Mouse (Mus musculus): Measurements from ENCODE around the gene Olfr329-ps. TPM values are rescaled to one million over a fixed set of nuclear protein-coding genes. Genes with fewer than 3 reads are reported as not detected.
"Not testable (repeated sequence)": the region's sequence is repeated elsewhere in the genome, so short reads cannot be mapped to it uniquely, and the experiment has no call there.

Gene Olfr329-ps
- total RNA-seq (2021) = not detected

- no peak for DNase-seq
These were observed at the start of gene Olfr329-ps for GRCm38 (mm10) chr11:58546322-58546721. Olfr329-ps (minus strand) TSS chr11:58546422.

GRCm38 (mm10) chr11:58594814-58595213, 48.6 kb upstream of the Olfr329-ps start, which contains the start of gene Olfr324:
Olfr324 (plus strand) TSS chr11:58595114.
- DNase-seq = no peak

- DNase-seq = no peak
These were observed 42.5 kb upstream of the Olfr329-ps start for GRCm38 (mm10) chr11:58588620-58589250.

- peak; percentile 71 for DNase-seq
These were observed 41.7 kb upstream of the Olfr329-ps start for GRCm38 (mm10) chr11:58587898-58588348.

- no peak for DNase-seq
These were observed 32.4 kb upstream of the Olfr329-ps start for GRCm38 (mm10) chr11:58578636-58579035.

GRCm38 (mm10) chr11:58577430-58577829, 31.2 kb upstream of the Olfr329-ps start, which contains the start of gene Olfr325:
Olfr325 (plus strand) TSS chr11:58577730.
- DNase-seq = no peak

GRCm38 (mm10) chr11:58570405-58570804, 24.2 kb upstream of the Olfr329-ps start, which contains the start of gene Olfr224:
Olfr224 (minus strand) TSS chr11:58570553.
- DNase-seq = peak; percentile 55

GRCm38 (mm10) chr11:58555536-58555935, 9.3 kb upstream of the Olfr329-ps start, which contains the start of gene Olfr328:
Olfr328 (minus strand) TSS chr11:58555636.
- no peak for DNase-seq

GRCm38 (mm10) chr11:58534736-58535135, 11.5 kb downstream of the Olfr329-ps start, which contains the start of gene Olfr330:
Olfr330 (minus strand) TSS chr11:58534836.
- not testable (repeated sequence) for DNase-seq

- peak; percentile 24 for DNase-seq
These were observed 26.5 kb downstream of the Olfr329-ps start for GRCm38 (mm10) chr11:58519756-58520155.

GRCm38 (mm10) chr11:58518916-58519315, 27.3 kb downstream of the Olfr329-ps start:
- DNase-seq = peak; percentile 70

GRCm38 (mm10) chr11:58509058-58509457, 37.2 kb downstream of the Olfr329-ps start:
- not testable (repeated sequence) for DNase-seq

GRCm38 (mm10) chr11:58502472-58502871, 43.8 kb downstream of the Olfr329-ps start, which contains the start of gene Olfr331:
Olfr331 (minus strand) TSS chr11:58502572.
- DNase-seq = not testable (repeated sequence)

GRCm38 (mm10) chr11:58499290-58499689, 46.9 kb downstream of the Olfr329-ps start:
- DNase-seq = no peak

GRCm38 (mm10) chr11:58498761-58499160, 47.5 kb downstream of the Olfr329-ps start:
- DNase-seq = peak; percentile 22

GRCm38 (mm10) chr11:58492455-58492854, 53.8 kb downstream of the Olfr329-ps start, which contains the start of gene Olfr332:
Olfr332 (minus strand) TSS chr11:58492555.
- DNase-seq = no peak

Other genes starting within 250 kb of the Olfr329-ps start
- 1 to 10 TPM; 4.2 to 6.6 TPM for gene Zfp692, start 239.4 kb downstream of the Olfr329-ps start, total RNA-seq (2021)
- gene Zfp672, start 216.1 kb downstream of the Olfr329-ps start, total RNA-seq (2021) = 10 to 100 TPM; 37.5 to 44.2 TPM
- 10 to 100 TPM; 38.5 to 51.5 TPM for gene Sh3bp5l, start 215.7 kb downstream of the Olfr329-ps start, total RNA-seq (2021)
- gene Lypd8, start 167.4 kb downstream of the Olfr329-ps start, total RNA-seq (2021) = not detected
- gene 1810065E05Rik, start 125.3 kb downstream of the Olfr329-ps start, total RNA-seq (2021) = not detected
- not detected for gene Gm12253, start 113.9 kb downstream of the Olfr329-ps start, total RNA-seq (2021)
- gene Lypd9, start 93.5 kb downstream of the Olfr329-ps start, total RNA-seq (2021) = not detected
- gene Olfr30, start 84.2 kb downstream of the Olfr329-ps start, total RNA-seq (2021) = not detected
- gene Olfr332, start 53.9 kb downstream of the Olfr329-ps start, total RNA-seq (2021) = not detected
- gene Olfr331, start 43.9 kb downstream of the Olfr329-ps start, total RNA-seq (2021) = not detected
- gene Olfr330, start 11.6 kb downstream of the Olfr329-ps start, total RNA-seq (2021) = not detected
- under 1 TPM in 1 of 2 experiments, not detected in 1; 0.09 TPM for gene Olfr328, start 9.2 kb upstream of the Olfr329-ps start, total RNA-seq (2021)
- gene Olfr224, start 24.1 kb upstream of the Olfr329-ps start, total RNA-seq (2021) = not detected
- gene Olfr325, start 31.3 kb upstream of the Olfr329-ps start, total RNA-seq (2021) = not detected
- not detected for gene Olfr324, start 48.7 kb upstream of the Olfr329-ps start, total RNA-seq (2021)
- gene 2210407C18Rik, start 69.7 kb upstream of the Olfr329-ps start, total RNA-seq (2021) = not detected
- not detected for gene Olfr323, start 84.1 kb upstream of the Olfr329-ps start, total RNA-seq (2021)
- gene Trim58, start 94.0 kb upstream of the Olfr329-ps start, total RNA-seq (2021) = under 1 TPM in 1 of 2 experiments, not detected in 1; 0.23 TPM
- not detected for gene Olfr322, start 112.4 kb upstream of the Olfr329-ps start, total RNA-seq (2021)
- not detected for gene Olfr320, start 134.7 kb upstream of the Olfr329-ps start, total RNA-seq (2021)
- not detected for gene Olfr319, start 152.7 kb upstream of the Olfr329-ps start, total RNA-seq (2021)
- not detected for gene Olfr318, start 177.6 kb upstream of the Olfr329-ps start, total RNA-seq (2021)
- gene Olfr317, start 192.8 kb upstream of the Olfr329-ps start, total RNA-seq (2021) = not detected
- not detected for gene Olfr316, start 206.3 kb upstream of the Olfr329-ps start, total RNA-seq (2021)
- gene Olfr315, start 226.8 kb upstream of the Olfr329-ps start, total RNA-seq (2021) = not detected
- not detected for gene Olfr314, start 236.5 kb upstream of the Olfr329-ps start, total RNA-seq (2021)

Measured in heart, postnatal 4 days (tissue).